Mouse (Mus musculus) retina, embryonic 14.5 days (tissue): ENCODE measurements around the gene BC048403.
"Not testable (repeated sequence)": the region's sequence is repeated elsewhere in the genome, so short reads cannot be mapped to it uniquely, and the experiment has no call there.

Experiments
- DNase-seq: peaks from one replicate; pipeline ENCODE4 v3.0.0-alpha.2; 2015; ENCODE audit warnings: low spot score

The BC048403 gene

DNA sequence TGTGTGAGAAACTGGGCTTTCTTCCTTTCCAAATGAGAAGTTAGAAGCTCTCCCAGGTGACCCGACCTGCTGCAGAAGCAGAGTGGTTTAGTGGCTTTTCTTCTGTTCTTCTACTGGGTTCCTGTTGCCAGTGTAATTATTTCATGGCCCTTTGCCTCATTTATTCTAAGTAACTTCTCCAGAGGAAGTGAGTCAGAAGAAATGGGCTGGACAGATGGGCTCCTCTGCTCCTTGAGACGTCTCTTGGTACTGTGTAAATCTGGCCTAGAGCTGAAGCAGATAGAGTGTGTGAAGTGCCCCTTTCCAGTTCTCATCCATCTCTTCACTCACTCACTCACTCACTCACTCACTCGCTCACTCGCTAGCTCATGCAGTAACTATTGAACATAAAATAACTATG lies 16.9 kb downstream of the BC048403 start:
- DNase-seq, result no peak

- no peak for DNase-seq
Measured at GRCm38 (mm10) chr10:121759095-121759494, 19.4 kb downstream of the BC048403 start.

DNA sequence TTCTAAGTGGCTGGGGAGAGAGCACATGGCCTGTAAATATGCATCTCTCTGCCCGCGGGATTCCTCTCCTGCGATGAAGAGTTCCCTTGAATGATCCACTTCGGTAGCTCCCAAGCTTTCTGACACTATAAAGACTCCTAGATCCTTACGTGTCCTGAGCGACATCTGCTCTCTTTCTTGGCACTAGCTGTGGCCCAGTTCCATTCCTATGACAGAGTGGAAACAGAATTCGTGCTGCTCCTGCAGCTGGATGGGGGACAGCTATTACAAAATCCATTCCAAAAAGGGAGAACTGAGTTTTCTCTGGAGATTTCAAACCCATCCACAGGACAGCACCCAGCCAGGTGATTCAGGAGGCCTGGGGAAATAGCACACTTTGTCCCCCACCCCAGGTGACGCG lies 22.4 kb downstream of the BC048403 start:
- no peak for DNase-seq

DNA sequence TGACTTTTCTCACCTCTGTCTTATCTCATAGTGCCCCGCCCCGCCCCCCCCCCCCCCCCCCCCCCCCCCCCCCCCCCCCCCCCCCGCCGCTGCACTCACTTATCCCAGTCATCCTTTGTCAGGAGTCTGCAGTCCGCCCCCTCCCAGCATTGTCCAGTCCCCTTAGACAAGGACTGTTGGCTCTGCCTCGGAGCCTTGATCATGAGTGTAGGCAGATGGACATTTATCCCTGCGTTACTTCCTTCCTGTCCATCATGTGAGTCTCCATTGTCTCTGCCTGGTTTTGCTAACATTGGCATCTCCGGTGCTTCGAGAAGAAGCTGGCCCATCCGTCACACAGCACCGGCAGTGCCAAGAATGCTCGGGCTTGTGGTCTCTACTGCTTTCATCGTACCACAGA lies 23.5 kb downstream of the BC048403 start:
- DNase-seq, result no peak

- DNase-seq, result no peak
Measured at GRCm38 (mm10) chr10:121764469-121765173, 24.9 kb downstream of the BC048403 start.

GRCm38 (mm10) chr10:121765174-121766057 lies 25.7 kb downstream of the BC048403 start:
- peak; percentile 26 for DNase-seq

DNA sequence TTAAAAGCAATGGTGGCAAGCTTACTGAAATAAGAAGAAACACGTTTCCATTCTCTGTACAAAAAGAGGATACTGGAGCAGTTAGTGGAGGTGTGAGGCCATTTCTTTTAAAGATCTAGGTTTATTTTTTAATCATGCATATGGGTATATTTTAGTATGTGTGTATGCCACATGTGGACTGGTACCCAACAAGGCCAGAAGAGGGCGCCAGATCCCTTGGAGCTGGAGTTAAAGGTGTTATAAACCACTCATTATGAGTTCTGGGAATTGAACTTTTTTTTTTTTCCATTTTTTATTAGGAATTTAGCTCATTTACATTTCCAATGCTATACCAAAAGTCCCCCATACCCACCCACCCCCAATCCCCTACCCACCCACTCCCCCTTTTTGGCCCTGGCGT lies 27.6 kb downstream of the BC048403 start:
- DNase-seq, result not testable (repeated sequence)

DNA sequence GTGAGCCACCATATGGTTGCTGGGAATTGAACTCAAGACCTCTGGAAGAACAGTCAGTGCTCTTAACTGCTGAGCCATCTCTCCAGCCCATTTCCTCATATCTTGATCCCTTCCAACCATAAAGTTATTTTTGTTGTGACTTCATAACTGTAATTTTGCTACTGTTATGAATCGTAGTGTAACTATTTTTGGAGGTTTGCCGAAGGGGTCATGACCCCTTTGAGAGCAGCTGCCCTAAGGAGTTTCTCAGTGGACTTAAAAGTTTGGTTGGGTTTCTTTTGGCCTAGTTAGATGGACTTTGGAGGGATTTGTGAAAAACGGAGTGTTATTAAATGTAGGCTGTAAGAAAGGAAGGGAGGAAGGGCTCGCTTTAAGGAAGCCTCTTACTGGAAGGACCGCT lies 30.0 kb downstream of the BC048403 start:
- DNase-seq, result no peak

- peak; percentile 60 for DNase-seq
Measured at GRCm38 (mm10) chr10:121770624-121771577, 31.2 kb downstream of the BC048403 start.

DNA sequence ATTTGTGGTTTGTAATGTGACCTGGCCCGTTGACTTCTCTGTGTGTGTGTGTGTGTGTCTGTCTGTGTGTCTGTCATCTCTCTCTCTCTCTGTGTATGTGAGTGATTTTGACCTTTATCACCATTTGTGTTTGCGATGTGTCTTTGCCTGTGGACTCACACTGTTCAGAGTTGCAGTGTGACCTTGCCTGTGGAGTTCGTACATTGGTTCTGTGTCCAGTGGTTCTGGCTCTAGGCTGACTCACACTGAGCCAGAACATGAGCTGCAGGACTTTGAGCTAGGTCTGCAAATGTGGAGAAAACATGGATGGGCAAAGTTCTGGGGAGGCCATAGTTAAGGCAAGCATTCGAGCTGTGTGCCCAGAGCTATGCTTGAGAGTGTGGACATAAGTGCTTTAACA lies 34.1 kb downstream of the BC048403 start:
- no peak for DNase-seq

GRCm38 (mm10) chr10:121775990-121776389 lies 36.3 kb downstream of the BC048403 start:
- no peak for DNase-seq

GRCm38 (mm10) chr10:121781159-121781558 lies 41.4 kb downstream of the BC048403 start:
- DNase-seq, result no peak

DNA sequence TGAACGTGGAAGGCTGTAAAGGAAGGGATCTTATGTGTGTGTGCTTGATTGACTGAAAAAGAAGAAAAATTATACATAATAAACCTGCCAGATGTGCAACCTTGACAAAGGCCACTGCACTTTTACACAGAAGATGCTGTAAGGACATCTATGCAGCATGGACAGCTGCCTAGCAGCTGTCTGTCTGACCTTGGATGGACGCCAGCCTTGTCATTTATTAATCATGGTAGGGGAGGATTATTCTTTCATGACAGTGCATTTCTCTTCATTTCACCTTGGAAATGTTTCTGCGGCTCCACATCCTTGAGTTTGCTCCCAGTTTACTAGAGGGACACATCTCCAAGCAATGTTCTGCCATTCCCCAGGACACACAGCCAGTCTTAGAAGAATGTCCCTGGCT lies 48.8 kb downstream of the BC048403 start:
- DNase-seq, result no peak

GRCm38 (mm10) chr10:121790078-121790477 lies 50.3 kb downstream of the BC048403 start:
- peak; percentile 34 for DNase-seq

DNA sequence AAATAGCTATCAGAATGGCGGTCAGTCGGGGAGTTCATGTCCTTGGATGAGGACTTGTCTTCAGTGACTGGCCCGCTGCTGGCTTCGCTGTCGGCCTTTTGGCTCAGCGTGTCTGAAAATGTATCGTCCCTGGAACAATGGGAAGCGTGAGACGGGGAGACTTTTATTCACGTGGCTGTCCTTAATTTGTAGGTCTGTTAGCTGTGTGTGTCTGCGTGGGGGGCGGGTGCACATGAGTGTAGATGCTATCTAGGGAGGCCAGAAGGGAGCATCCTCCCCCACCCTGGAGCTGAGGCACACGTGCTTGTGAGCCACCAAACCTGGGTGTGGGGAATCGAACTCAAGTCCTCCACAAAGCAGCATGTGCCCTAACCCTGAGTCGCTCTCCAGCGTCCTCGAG lies 52.9 kb downstream of the BC048403 start:
- DNase-seq, result no peak

GRCm38 (mm10) chr10:121794486-121794885 lies 54.7 kb downstream of the BC048403 start:
- no peak for DNase-seq

GRCm38 (mm10) chr10:121796027-121796802 lies 56.5 kb downstream of the BC048403 start:
- no peak for DNase-seq

- no peak for DNase-seq
Measured at GRCm38 (mm10) chr10:121800041-121800440, 60.3 kb downstream of the BC048403 start.
